8 mouse cellular contexts compared by ENCODE assay signal in the genomic region with DNA sequence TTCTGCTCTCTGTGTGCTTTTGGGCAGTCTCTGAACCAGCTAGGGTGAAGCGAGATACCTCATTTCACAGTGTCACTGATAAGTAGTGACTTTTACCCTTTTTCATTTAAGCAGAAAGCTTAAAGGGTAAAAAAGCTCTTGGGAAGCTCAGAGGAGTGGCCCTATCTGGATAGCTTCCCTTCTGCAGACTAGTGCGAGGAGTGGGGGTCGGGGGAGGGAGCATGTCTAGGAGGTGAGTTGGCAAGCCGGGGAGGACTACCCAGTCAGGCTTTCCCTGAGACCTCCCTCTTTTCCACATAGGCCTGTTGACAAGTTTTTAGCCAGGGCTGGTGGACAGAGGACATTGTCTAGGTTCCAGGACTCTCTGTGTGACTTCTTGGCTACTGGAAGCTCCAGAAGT. TPM values are rescaled to one million over a fixed set of nuclear protein-coding genes. Genes with fewer than 3 reads are reported as not detected.
DNase-seq lines count a peak whose midpoint lies in the region; ATAC-seq and TF ChIP-seq lines count a peak whose summit lies in the region.

A gene (plus strand): TSS at position 301 of the 400 bp plus-strand sequence.

- ATAC-seq in liver, embryonic 14.5 days (ENCODE audit: insufficient read depth) = no peak
- ATAC-seq in erythroid progenitor cell, adult 5-6 weeks (replicated peaks; ENCODE audit: low FRiP score, poor library complexity, severe bottlenecking) = no peak

- no peak for DNase-seq in gastrocnemius, adult 2 months
- no peak for DNase-seq in gastrocnemius, postnatal 14 days
- no peak for DNase-seq in spleen, adult 2 months (ENCODE audit: low read depth in 1 of 2, low spot score in 2 of 2)
- DNase-seq in spleen, postnatal 14 days (ENCODE audit: low spot score in 2 of 2) = no peak
- no peak for DNase-seq in liver, embryonic 14.5 days (ENCODE audit: low read depth in 3 of 3, low spot score in 3 of 3)
- DNase-seq in adrenal gland, postnatal 10 days = no peak
- no peak for DNase-seq in layer of hippocampus, adult 9-10 months (ENCODE audit: low spot score)

- peak within 1 kb of the TSS; percentile 66 for H3K4me3 ChIP-seq in gastrocnemius, adult 2 months
- H3K4me3 ChIP-seq in spleen, adult 2 months (ENCODE audit: extremely low read depth, insufficient read depth, insufficient read length) = peak within 1 kb of the TSS; percentile 32; the same call in 1 of the 2 replicates
- no peak within 1 kb of the TSS for H3K4me3 ChIP-seq in liver, embryonic 14.5 days (ENCODE audit: insufficient read depth in 1 of 2, low read depth in 2 of 2, low read length in 2 of 2)

- no peak for TF ChIP-seq EP300 in liver, embryonic 14.5 days (IDR thresholded peaks at IDR 0.05; ENCODE audit: low read depth)

- WGBS in spleen, adult 2 months = 74% methylated on average over 4 of the region's 4 CpGs
- WGBS in liver, embryonic 14.5 days (ENCODE audit: insufficient replicate concordance) = 36% methylated on average over 4 of the region's 4 CpGs

- H3K27me3 ChIP-seq in spleen, adult 2 months (ENCODE audit: control insufficient read depth, insufficient read depth, low read length) = no peaks in the 10 kb centered on the region
- no peaks in the 10 kb centered on the region for H3K27me3 ChIP-seq in liver, embryonic 14.5 days (ENCODE audit: control insufficient read depth, insufficient read depth, low read length)

- no peaks in the 10 kb centered on the region for H3K36me3 ChIP-seq in spleen, adult 2 months (ENCODE audit: control insufficient read depth, insufficient read depth, low read length)
- no peaks in the 10 kb centered on the region for H3K36me3 ChIP-seq in liver, embryonic 14.5 days (replicated peaks; ENCODE audit: control insufficient read depth, insufficient read depth, low read depth)

- H3K9me3 ChIP-seq in liver, embryonic 14.5 days (ENCODE audit: control insufficient read depth, low read length) = no peaks in the 10 kb centered on the region

- no peak for TF ChIP-seq POLR2A in spleen, adult 2 months (IDR thresholded peaks at IDR 0.05; ENCODE audit: low read depth, low read length)

- H3K27ac ChIP-seq in gastrocnemius, adult 2 months = peak within 1 kb of the TSS; percentile 76
- H3K27ac ChIP-seq in spleen, adult 2 months (ENCODE audit: insufficient read depth, low read length) = no peak within 1 kb of the TSS; the same call in 1 of the 2 replicates
- H3K27ac ChIP-seq in liver, embryonic 14.5 days = no peak within 1 kb of the TSS

- intact Hi-C loops in gastrocnemius, adult 2 months (cut with DNase I) = loop anchor here (1.0 to 5.0 kb wide), 3 partner anchors 52 to 228 kb away; no protein-coding TSS in a partner anchor
- intact Hi-C loops in gastrocnemius, postnatal 14 days (cut with DNase I; ENCODE audit: low total_unique reads) = loop anchor here (2.0 kb wide), 1 partner anchor 144 kb away; no protein-coding TSS in a partner anchor

- H3K4me2 ChIP-seq in liver, embryonic 14.5 days (ENCODE audit: low read depth) = peak within 1 kb of the TSS; percentile 43

- no peak within 1 kb of the TSS for H3K9ac ChIP-seq in liver, embryonic 14.5 days (replicated peaks)

- no peak for TF ChIP-seq CTCF in gastrocnemius, adult 2 months (IDR thresholded peaks at IDR 0.05)
- no peak for TF ChIP-seq CTCF in spleen, adult 2 months (IDR thresholded peaks at IDR 0.05; ENCODE audit: extremely low read depth, insufficient read depth, insufficient read length, insufficient replicate concordance)
- no peak for TF ChIP-seq CTCF in liver, embryonic 14.5 days (IDR thresholded peaks at IDR 0.05; ENCODE audit: low read depth)

- peaks cover 23% of the 10 kb centered on the region; the same call in 1 of the 2 replicates for H3K4me1 ChIP-seq in spleen, adult 2 months (ENCODE audit: control insufficient read depth, insufficient read depth, insufficient read length)
- peaks cover 4 to 5% of the 10 kb centered on the region in 2 experiments; a peak in 3 of 4 replicates for H3K4me1 ChIP-seq in liver, embryonic 14.5 days (replicated peaks; ENCODE audit: control insufficient read depth in 2 of 2, insufficient read depth in 2 of 2, low read length in 1 of 2)

RNA-seq across cellular contexts. Expression of the gene that starts here (rescaled TPM):
- total RNA-seq in gastrocnemius, adult 2 months (2021) = not detected
- not detected for total RNA-seq in gastrocnemius, postnatal 14 days (2021)
- 0.07 and 0.11 TPM in 2 replicates for polyA plus RNA-seq in spleen, adult 2 months (2012; rRNA removed)
- polyA plus RNA-seq in liver, embryonic 14.5 days (2012; rRNA removed) = 0.03 TPM in 1 of 2 replicates, not detected in the other
- 0.11 TPM in 1 of 2 replicates, not detected in the other for polyA plus RNA-seq in liver, embryonic 14.5 days (2014; fragmentation: Nextera tagmentation; extraction: Ambion mirVana)
- 0.36 TPM in 1 of 2 replicates, not detected in the other for total RNA-seq in erythroid progenitor cell, adult 5-6 weeks (2015; ENCODE audit: low replicate concordance)
- not detected in 2 replicates for total RNA-seq in erythroid progenitor cell, adult 5-6 weeks (2017; ENCODE audit: low replicate concordance)
- under 1 TPM; 0.15 to 0.30 TPM for total RNA-seq in adrenal gland, postnatal 10 days (2021)

Comparison
In these comparisons a context has a peak if more than half of its experiments do, and no peak if none do; other contexts are left out.
1. H3K4me3 ChIP-seq: peak in gastrocnemius, adult 2 months (single experiment) and spleen, adult 2 months (single experiment); none in liver, embryonic 14.5 days (0 of 2).